Mouse (Mus musculus): ENCODE data around the gene Reps2. TPM values are rescaled to one million over a fixed set of nuclear protein-coding genes. Genes with fewer than 3 reads are reported as not detected.

Gene Reps2
- total and polyA plus RNA-seq, 3 experiments: 0.39 to 1.1 (median 0.75) TPM

- H3K79me2 ChIP-seq (replicated peaks; ENCODE audit: control insufficient read depth, insufficient read depth, low read length): no peaks in the 10 kb centered on the region
- no peaks in the 10 kb centered on the region for H3K36me3 ChIP-seq (ENCODE audit: control insufficient read depth, insufficient read depth, low read length)
- WGBS: 86% methylated on average over 2 of the region's 2 CpGs
- intact Hi-C loops (cut with DNase I): no loop called here
- no peak for TF ChIP-seq CTCF (IDR thresholded peaks at IDR 0.05)
- no peak for TF ChIP-seq POLR2A (IDR thresholded peaks at IDR 0.05; ENCODE audit: insufficient read depth, low read depth, low read length)
- TF ChIP-seq EP300 (IDR thresholded peaks at IDR 0.05; ENCODE audit: insufficient read depth, low read depth, low read length): no peak
- no peak overlapping the region for H3K4me3 ChIP-seq
- H3K27me3 ChIP-seq (ENCODE audit: control insufficient read depth, insufficient read depth, low read length): no peaks in the 10 kb centered on the region
- H3K27ac ChIP-seq: no peak overlapping the region
- no peaks in the 10 kb centered on the region for H3K4me1 ChIP-seq (ENCODE audit: control insufficient read depth, insufficient read depth, low read length)
- no peak for DNase-seq
- no peak overlapping the region for H3K9ac ChIP-seq (ENCODE audit: low read depth, low read length)
These were observed 230.3 kb downstream of the Reps2 start for GRCm38 (mm10) chrX:162413124-162413523.

DNA sequence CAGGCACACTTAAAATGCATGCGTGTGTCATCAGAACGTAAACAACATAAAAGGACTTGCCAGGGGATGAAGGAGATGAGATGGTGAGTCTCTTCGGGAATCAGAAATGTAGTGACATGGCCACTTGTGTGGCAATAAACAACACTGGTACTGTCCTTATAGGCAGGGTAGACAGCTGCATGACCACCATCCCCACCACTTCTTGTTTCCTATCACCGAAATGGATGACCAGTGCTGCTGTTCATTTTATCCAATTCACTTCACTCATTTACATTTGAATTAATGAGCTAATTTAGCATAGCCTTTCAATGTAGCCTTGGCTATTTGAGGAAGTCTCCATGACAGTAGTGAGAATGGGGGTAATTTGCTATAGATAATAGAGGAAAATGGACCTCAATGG is 236.2 kb downstream of the Reps2 start:
- Histone ChIP-seq H3K36me3 (ENCODE audit: control insufficient read depth, insufficient read depth, low read length) (no peaks in the 10 kb centered on the region), H3K27me3 (ENCODE audit: control insufficient read depth, insufficient read depth, low read length) (no peaks in the 10 kb centered on the region), H3K4me1 (ENCODE audit: control insufficient read depth, insufficient read depth, low read length) (no peaks in the 10 kb centered on the region), H3K4me3 (no peak overlapping the region), H3K9ac (ENCODE audit: low read depth, low read length) (no peak overlapping the region), H3K27ac (no peak overlapping the region), H3K79me2 (replicated peaks; ENCODE audit: control insufficient read depth, insufficient read depth, low read length) (no peaks in the 10 kb centered on the region)
- TF ChIP-seq EP300 (IDR thresholded peaks at IDR 0.05; ENCODE audit: insufficient read depth, low read depth, low read length) (no peak), CTCF (IDR thresholded peaks at IDR 0.05) (no peak), POLR2A (IDR thresholded peaks at IDR 0.05; ENCODE audit: insufficient read depth, low read depth, low read length) (no peak)
- intact Hi-C loops (cut with DNase I): no loop called here
- no peak for DNase-seq
- 89% methylated on average over 4 of the region's 4 CpGs for WGBS

DNA sequence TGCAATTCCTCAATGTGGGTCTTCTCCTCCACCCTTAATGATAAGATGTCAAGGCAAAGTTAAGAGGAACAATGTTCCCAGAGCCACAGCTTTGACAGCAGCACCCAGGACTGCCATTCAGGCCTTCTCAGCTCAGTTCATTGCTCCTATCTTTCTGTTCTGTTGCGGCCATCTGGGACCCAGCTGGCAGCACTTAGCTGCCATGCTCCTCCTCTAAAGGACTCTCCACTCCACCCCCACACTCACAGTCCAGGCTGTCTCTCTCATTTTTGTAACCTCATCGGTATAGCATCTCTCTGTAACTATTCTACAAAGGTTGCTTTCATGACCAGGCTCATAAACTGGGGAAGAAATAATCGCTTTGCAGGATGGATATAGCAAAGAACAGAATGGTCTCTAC is 241.0 kb downstream of the Reps2 start:
- TF ChIP-seq CTCF (IDR thresholded peaks at IDR 0.05) (no peak), EP300 (IDR thresholded peaks at IDR 0.05; ENCODE audit: insufficient read depth, low read depth, low read length) (no peak), POLR2A (IDR thresholded peaks at IDR 0.05; ENCODE audit: insufficient read depth, low read depth, low read length) (no peak)
- Histone ChIP-seq H3K9ac (ENCODE audit: low read depth, low read length) (no peak overlapping the region), H3K4me3 (no peak overlapping the region), H3K36me3 (ENCODE audit: control insufficient read depth, insufficient read depth, low read length) (no peaks in the 10 kb centered on the region), H3K27ac (no peak overlapping the region), H3K27me3 (ENCODE audit: control insufficient read depth, insufficient read depth, low read length) (no peaks in the 10 kb centered on the region), H3K79me2 (replicated peaks; ENCODE audit: control insufficient read depth, insufficient read depth, low read length) (no peaks in the 10 kb centered on the region), H3K4me1 (ENCODE audit: control insufficient read depth, insufficient read depth, low read length) (no peaks in the 10 kb centered on the region)
- intact Hi-C loops (cut with DNase I): no loop called here
- peak in 1 of 2 experiments; percentile 3 for DNase-seq
- WGBS: 71% methylated on average over 3 of the region's 3 CpGs

DNA sequence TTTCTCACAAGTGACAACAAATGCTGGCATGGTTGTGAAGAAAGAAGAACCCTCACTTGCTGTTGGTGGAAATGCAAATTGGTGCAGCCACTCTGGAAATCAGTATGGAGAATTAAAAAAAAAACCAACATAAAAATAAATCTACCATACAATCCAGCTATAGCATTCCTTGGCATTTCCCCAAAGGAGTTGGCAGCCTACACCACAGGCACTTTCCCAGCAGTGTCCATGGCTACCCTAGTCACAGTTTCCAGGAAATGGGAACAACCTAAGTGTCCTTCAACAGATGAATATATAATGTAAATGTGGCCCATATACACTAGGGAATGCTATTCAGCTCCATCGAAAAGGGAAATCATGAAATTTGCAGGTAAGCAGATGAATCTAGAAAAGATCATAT is 262.7 kb downstream of the Reps2 start:
- no peaks in the 10 kb centered on the region for H3K4me1 ChIP-seq (ENCODE audit: control insufficient read depth, insufficient read depth, low read length)
- DNase-seq: no peak
- H3K36me3 ChIP-seq (ENCODE audit: control insufficient read depth, insufficient read depth, low read length): no peaks in the 10 kb centered on the region
- no peak overlapping the region for H3K4me3 ChIP-seq
- H3K9ac ChIP-seq (ENCODE audit: low read depth, low read length): no peak overlapping the region
- H3K27ac ChIP-seq: no peak overlapping the region
- 72% methylated on average over 1 of the region's 1 CpGs for WGBS
- TF ChIP-seq CTCF (IDR thresholded peaks at IDR 0.05): no peak
- no peaks in the 10 kb centered on the region for H3K79me2 ChIP-seq (replicated peaks; ENCODE audit: control insufficient read depth, insufficient read depth, low read length)
- intact Hi-C loops (cut with DNase I): no loop called here
- no peaks in the 10 kb centered on the region for H3K27me3 ChIP-seq (ENCODE audit: control insufficient read depth, insufficient read depth, low read length)

- no peaks in the 10 kb centered on the region for H3K36me3 ChIP-seq (ENCODE audit: control insufficient read depth, insufficient read depth, low read length)
- 58% methylated on average over 2 of the region's 2 CpGs for WGBS
- H3K27ac ChIP-seq: no peak overlapping the region
- H3K27me3 ChIP-seq (ENCODE audit: control insufficient read depth, insufficient read depth, low read length): no peaks in the 10 kb centered on the region
- intact Hi-C loops (cut with DNase I): no loop called here
- H3K79me2 ChIP-seq (replicated peaks; ENCODE audit: control insufficient read depth, insufficient read depth, low read length): no peaks in the 10 kb centered on the region
- no peak for DNase-seq
- TF ChIP-seq POLR2A (IDR thresholded peaks at IDR 0.05; ENCODE audit: insufficient read depth, low read depth, low read length) (no peak), CTCF (IDR thresholded peaks at IDR 0.05) (no peak), EP300 (IDR thresholded peaks at IDR 0.05; ENCODE audit: insufficient read depth, low read depth, low read length) (no peak)
- H3K9ac ChIP-seq (ENCODE audit: low read depth, low read length): no peak overlapping the region
- H3K4me1 ChIP-seq (ENCODE audit: control insufficient read depth, insufficient read depth, low read length): no peaks in the 10 kb centered on the region
- no peak overlapping the region for H3K4me3 ChIP-seq
These were observed 280.2 kb downstream of the Reps2 start for GRCm38 (mm10) chrX:162363206-162363605.

Other genes with a start within 250 kb of the Reps2 start
- 100 to 1,000 TPM; 134 to 153 TPM for gene Rbbp7, start 116.8 kb upstream of the Reps2 start, total RNA-seq (2021)
- gene Rbbp7, start 116.8 kb upstream of the Reps2 start, polyA plus RNA-seq (2012; rRNA removed): 80.6 and 153 TPM in 2 replicates
- 1 to 10 TPM; 6.9 to 8.1 TPM for gene Txlng, start 185.8 kb upstream of the Reps2 start, total RNA-seq (2021)
- gene Txlng, start 185.8 kb upstream of the Reps2 start, polyA plus RNA-seq (2012; rRNA removed): 2.8 and 5.9 TPM in 2 replicates
- 10 to 100 TPM; 26.5 to 27.0 TPM for gene Syap1, start 244.8 kb upstream of the Reps2 start, total RNA-seq (2021)
- gene Syap1, start 244.8 kb upstream of the Reps2 start, polyA plus RNA-seq (2012; rRNA removed): 7.2 and 13.8 TPM in 2 replicates

Data from heart, adult 2 months (tissue).